Mouse (Mus musculus): Measurements from ENCODE around the gene Agxt. TPM values are rescaled to one million over a fixed set of nuclear protein-coding genes. Genes with fewer than 3 reads are reported as not detected.

Gene Agxt
- polyA plus RNA-seq, 1 experiment, result not detected

DNA sequence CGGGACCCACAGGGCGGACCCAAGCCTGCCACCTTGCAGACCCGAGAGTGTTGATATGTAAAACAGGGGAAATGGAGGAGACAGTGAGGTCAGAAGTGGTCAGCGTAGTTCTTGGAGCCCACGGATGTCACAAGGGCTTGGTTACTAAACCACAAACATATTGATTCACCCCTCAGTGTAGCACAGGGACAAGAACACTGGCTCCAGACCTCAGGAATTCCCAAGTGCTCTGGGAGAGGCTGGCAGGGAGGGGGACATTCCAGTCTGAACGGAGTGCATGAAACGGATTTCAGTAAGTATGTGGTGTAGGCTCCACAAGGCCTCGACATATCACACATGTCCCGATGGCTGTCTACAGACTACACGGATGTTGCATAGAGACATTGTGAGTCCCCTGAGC, 26.9 kb downstream of the Agxt start:
- Histone ChIP-seq H3K4me3 (ENCODE audit: insufficient read depth, low read length) (no peak overlapping the region), H3K27ac (ENCODE audit: insufficient read depth, low read length) (no peak overlapping the region), H3K4me1 (ENCODE audit: control insufficient read depth, insufficient read depth, low read length) (peaks cover 2% of the 10 kb centered on the region; the same call in 1 of the 2 replicates)
- TF ChIP-seq CTCF (IDR thresholded peaks at IDR 0.05; ENCODE audit: extremely low read depth, insufficient read depth, low read length), result no peak
- TF ChIP-seq POLR2A (IDR thresholded peaks at IDR 0.05; ENCODE audit: extremely low read depth, insufficient read depth, low read length), result no peak

DNA sequence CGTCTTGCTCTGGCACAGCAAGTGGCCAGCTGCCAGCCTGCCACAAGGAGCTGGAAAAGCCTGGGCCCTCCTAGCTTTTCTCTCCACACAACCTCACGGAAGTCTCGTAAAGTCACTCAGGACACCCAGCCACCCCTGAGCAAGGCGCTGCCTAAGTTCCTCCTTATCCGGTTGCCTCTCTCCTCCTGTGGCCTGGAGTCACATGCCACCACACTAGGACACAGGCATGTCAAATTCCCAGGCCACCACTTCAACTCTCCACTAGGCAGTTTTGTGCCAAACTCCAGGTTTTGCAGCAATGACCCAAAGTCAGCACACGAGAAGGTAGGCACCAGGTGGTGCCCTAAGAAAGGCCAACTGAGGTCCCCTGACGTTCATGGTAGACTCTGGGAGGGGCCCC, 27.5 kb downstream of the Agxt start:
- H3K4me1 ChIP-seq (ENCODE audit: control insufficient read depth, insufficient read depth, low read length), result peaks cover 2% of the 10 kb centered on the region; the same call in 1 of the 2 replicates
- TF ChIP-seq POLR2A (IDR thresholded peaks at IDR 0.05; ENCODE audit: extremely low read depth, insufficient read depth, low read length), result no peak
- no peak for TF ChIP-seq CTCF (IDR thresholded peaks at IDR 0.05; ENCODE audit: extremely low read depth, insufficient read depth, low read length)
- H3K4me3 ChIP-seq (ENCODE audit: insufficient read depth, low read length), result no peak overlapping the region
- no peak overlapping the region for H3K27ac ChIP-seq (ENCODE audit: insufficient read depth, low read length)

- Histone ChIP-seq H3K4me1 (ENCODE audit: control insufficient read depth, insufficient read depth, low read length) (no peaks in the 10 kb centered on the region), H3K4me3 (ENCODE audit: insufficient read depth, low read length) (no peak overlapping the region), H3K27ac (ENCODE audit: insufficient read depth, low read length) (no peak overlapping the region)
- TF ChIP-seq POLR2A (IDR thresholded peaks at IDR 0.05; ENCODE audit: extremely low read depth, insufficient read depth, low read length) (no peak), CTCF (IDR thresholded peaks at IDR 0.05; ENCODE audit: extremely low read depth, insufficient read depth, low read length) (no peak)
These were observed 30.4 kb downstream of the Agxt start for GRCm38 (mm10) chr1:93165447-93165846.

GRCm38 (mm10) chr1:93166346-93167079, 31.5 kb downstream of the Agxt start:
- no peak overlapping the region for H3K4me3 ChIP-seq (ENCODE audit: insufficient read depth, low read length)
- H3K4me1 ChIP-seq (ENCODE audit: control insufficient read depth, insufficient read depth, low read length), result no peaks in the 10 kb centered on the region
- no peak overlapping the region for H3K27ac ChIP-seq (ENCODE audit: insufficient read depth, low read length)
- TF ChIP-seq POLR2A (IDR thresholded peaks at IDR 0.05; ENCODE audit: extremely low read depth, insufficient read depth, low read length), result no peak
- no peak for TF ChIP-seq CTCF (IDR thresholded peaks at IDR 0.05; ENCODE audit: extremely low read depth, insufficient read depth, low read length)

GRCm38 (mm10) chr1:93168295-93168775, 33.3 kb downstream of the Agxt start, which contains the start of gene Crocc2:
TSS of gene Crocc2 (plus strand) at chr1:93168725.
- TF ChIP-seq POLR2A (IDR thresholded peaks at IDR 0.05; ENCODE audit: extremely low read depth, insufficient read depth, low read length) (no peak), CTCF (IDR thresholded peaks at IDR 0.05; ENCODE audit: extremely low read depth, insufficient read depth, low read length) (no peak)
- Histone ChIP-seq H3K4me1 (ENCODE audit: control insufficient read depth, insufficient read depth, low read length) (peaks cover under 1% of the 10 kb centered on the region; the same call in 1 of the 2 replicates), H3K27ac (ENCODE audit: insufficient read depth, low read length) (no peak within 1 kb of the TSS), H3K4me3 (ENCODE audit: insufficient read depth, low read length) (no peak within 1 kb of the TSS)

DNA sequence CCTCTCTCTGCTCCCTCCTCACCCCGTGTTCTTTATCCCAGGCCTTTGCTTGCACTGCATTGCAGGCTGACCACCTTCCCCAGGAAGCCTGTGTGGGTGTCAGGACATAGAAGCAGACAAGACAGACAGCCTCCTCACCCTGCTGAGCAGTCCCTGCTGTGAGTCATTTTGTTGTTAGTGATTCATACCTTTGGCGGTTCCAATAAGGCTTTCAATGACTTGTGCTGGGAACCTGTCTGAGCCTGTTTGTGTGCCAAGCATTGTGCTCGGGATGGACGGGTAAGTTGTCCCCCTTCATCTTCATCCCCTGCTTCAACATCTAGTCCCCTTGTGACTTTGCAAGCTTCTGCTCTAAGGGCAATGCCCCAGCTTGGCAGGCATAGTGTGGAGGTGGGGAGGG, 38.6 kb downstream of the Agxt start:
- no peak for TF ChIP-seq CTCF (IDR thresholded peaks at IDR 0.05; ENCODE audit: extremely low read depth, insufficient read depth, low read length)
- TF ChIP-seq POLR2A (IDR thresholded peaks at IDR 0.05; ENCODE audit: extremely low read depth, insufficient read depth, low read length), result no peak

GRCm38 (mm10) chr1:93174399-93174798, 39.4 kb downstream of the Agxt start:
- TF ChIP-seq CTCF (IDR thresholded peaks at IDR 0.05; ENCODE audit: extremely low read depth, insufficient read depth, low read length) (peak; percentile 97), POLR2A (IDR thresholded peaks at IDR 0.05; ENCODE audit: extremely low read depth, insufficient read depth, low read length) (no peak)
- no peak overlapping the region for H3K4me3 ChIP-seq (ENCODE audit: insufficient read depth, low read length)
- peaks cover 5% of the 10 kb centered on the region for H3K4me1 ChIP-seq (ENCODE audit: control insufficient read depth, insufficient read depth, low read length)
- no peak overlapping the region for H3K27ac ChIP-seq (ENCODE audit: insufficient read depth, low read length)

More for the DNA sequence above, 38.6 kb downstream of the Agxt start:
- no peak overlapping the region for H3K27ac ChIP-seq (ENCODE audit: insufficient read depth, low read length)
- H3K4me1 ChIP-seq (ENCODE audit: control insufficient read depth, insufficient read depth, low read length), result peaks cover 5% of the 10 kb centered on the region
- no peak overlapping the region for H3K4me3 ChIP-seq (ENCODE audit: insufficient read depth, low read length)

DNA sequence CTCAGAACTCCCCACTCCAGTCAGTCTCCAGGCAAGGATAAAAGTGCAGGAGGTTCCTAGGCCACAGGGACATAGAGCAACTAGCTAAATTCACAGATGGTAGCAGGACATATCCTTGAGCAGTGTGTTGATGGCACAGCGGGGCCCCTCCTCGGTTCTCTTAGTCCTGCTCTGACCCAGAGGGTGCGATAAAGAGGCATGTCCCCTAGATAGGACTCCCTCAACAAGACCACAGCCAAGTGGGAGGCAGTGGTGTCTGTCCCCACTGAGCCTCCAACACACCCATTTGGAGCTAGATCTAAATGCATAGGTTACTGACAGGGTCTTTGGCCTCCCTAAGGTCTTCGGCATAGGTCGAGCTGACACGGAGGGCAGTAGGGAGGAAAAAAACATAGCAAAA, 40.8 kb downstream of the Agxt start:
- TF ChIP-seq POLR2A (IDR thresholded peaks at IDR 0.05; ENCODE audit: extremely low read depth, insufficient read depth, low read length) (no peak), CTCF (IDR thresholded peaks at IDR 0.05; ENCODE audit: extremely low read depth, insufficient read depth, low read length) (no peak)
- no peak overlapping the region for H3K4me3 ChIP-seq (ENCODE audit: insufficient read depth, low read length)
- H3K4me1 ChIP-seq (ENCODE audit: control insufficient read depth, insufficient read depth, low read length), result peaks cover 5% of the 10 kb centered on the region
- H3K27ac ChIP-seq (ENCODE audit: insufficient read depth, low read length), result no peak overlapping the region

DNA sequence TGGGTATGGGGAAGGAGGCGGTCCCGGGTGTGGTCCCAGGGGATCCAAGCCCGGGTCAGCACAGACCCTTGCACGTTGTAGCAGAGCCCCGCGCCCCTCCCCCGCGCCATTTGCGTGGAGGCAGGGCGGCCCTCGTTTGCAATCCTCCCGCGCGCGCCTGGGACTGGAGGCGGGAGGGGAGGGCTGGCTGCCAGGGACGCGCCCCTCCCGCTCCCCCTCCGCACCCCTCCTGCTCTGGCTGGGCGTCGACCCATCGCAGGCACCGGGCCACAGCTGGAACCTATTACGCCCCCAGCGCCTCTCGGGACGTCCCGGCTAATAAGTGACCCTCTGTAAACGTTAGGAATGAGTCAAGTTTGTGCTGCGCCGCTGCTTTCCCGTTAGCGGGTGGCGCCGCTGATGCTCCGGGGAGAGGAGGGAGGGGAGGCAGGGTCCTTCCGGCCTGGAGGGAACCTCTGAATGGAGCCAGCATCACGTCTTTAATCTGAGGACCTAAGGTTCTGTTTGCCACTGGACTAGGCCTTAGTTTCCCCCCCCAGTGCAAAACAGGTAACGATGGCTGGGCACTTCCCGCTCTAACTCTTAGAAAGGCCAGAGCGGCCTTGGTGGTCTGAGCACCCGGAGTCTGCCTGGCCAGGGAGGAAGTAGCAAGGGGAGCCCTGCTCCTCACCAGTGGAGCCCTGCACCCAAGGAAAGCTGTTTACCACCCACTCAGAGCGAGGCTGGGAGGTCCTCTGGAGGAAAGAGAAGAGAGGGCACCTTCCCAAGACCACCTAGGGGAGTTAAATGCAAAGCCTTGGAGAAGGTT, 41.7 kb downstream of the Agxt start:
- H3K4me3 ChIP-seq (ENCODE audit: insufficient read depth, low read length), result peak overlapping the region; percentile 11; the same call in 1 of the 2 replicates
- H3K4me1 ChIP-seq (ENCODE audit: control insufficient read depth, insufficient read depth, low read length), result peaks cover 5% of the 10 kb centered on the region
- no peak overlapping the region for H3K27ac ChIP-seq (ENCODE audit: insufficient read depth, low read length)
- TF ChIP-seq CTCF (IDR thresholded peaks at IDR 0.05; ENCODE audit: extremely low read depth, insufficient read depth, low read length) (no peak), POLR2A (IDR thresholded peaks at IDR 0.05; ENCODE audit: extremely low read depth, insufficient read depth, low read length) (no peak)
